Mouse (Mus musculus) spleen, adult 2 months (tissue): ENCODE results near the gene Lgals8.

Source experiments
- CTCF ChIP-seq: fragments of 200-500 bp; IDR thresholded peaks from 2 replicates; pipeline ENCODE4 v1.5.1; 2011; ENCODE audit warnings: mild to moderate bottlenecking, inconsistent platforms; ENCODE audit not compliant: insufficient read depth, insufficient read length, insufficient replicate concordance; ENCODE audit errors: extremely low read depth
- POLR2A ChIP-seq: fragments of 200-500 bp; IDR thresholded peaks from 2 replicates; pipeline ENCODE4 v1.6.1; 2011; ENCODE audit warnings: low read depth, low read length, inconsistent platforms

DNA sequence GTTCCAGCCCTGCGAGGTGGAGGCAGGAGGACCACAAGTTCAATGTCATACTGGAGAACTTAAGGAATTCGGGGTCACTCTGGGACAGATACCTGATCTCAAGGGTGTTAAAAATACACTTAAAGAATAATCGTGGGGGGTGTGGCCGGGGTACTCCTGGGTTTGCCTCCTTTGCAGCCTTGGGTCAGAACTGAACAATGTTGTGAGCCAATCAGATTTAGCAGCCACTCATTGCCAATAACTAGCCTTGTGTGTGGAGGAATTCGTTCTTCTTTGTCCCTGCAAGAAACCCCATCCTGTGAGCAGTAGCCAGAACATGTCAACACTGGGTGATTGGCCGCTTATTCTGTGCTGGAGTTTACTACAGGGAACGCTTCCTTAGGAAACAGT, 3.0 kb downstream of the Lgals8 start:
- TF ChIP-seq CTCF, result no peak
- TF ChIP-seq POLR2A, result no peak
